Mouse (Mus musculus) CH12F3 (cell line): Measurements from ENCODE around the gene Supv3l1.

Source experiments
- in situ Hi-C: fragments of 300-500 bp; cut with MboI; formaldehyde crosslinking; loops from 2 replicates; pipeline ENCODE4 v1.14.3; 2020; ENCODE audit warnings: low sequenced_read_pairs

Supv3l1 gene

GRCm38 (mm10) chr10:62418831-62419356, 30.6 kb downstream of the Supv3l1 start:
- in situ Hi-C loops, result no loop called here

- in situ Hi-C loops, result no loop called here
Observed at GRCm38 (mm10) chr10:62413606-62413982, 35.9 kb downstream of the Supv3l1 start.

- in situ Hi-C loops, result no loop called here
Observed at GRCm38 (mm10) chr10:62412906-62413605, 36.5 kb downstream of the Supv3l1 start.

GRCm38 (mm10) chr10:62411431-62412410, 37.8 kb downstream of the Supv3l1 start:
- in situ Hi-C loops, result no loop called here

- in situ Hi-C loops, result no loop called here
Observed at GRCm38 (mm10) chr10:62410943-62411342, 38.6 kb downstream of the Supv3l1 start.

GRCm38 (mm10) chr10:62404901-62405300, 44.6 kb downstream of the Supv3l1 start:
- in situ Hi-C loops, result no loop called here

- in situ Hi-C loops, result no loop called here
Observed at GRCm38 (mm10) chr10:62401641-62402111, 47.9 kb downstream of the Supv3l1 start.

- in situ Hi-C loops, result no loop called here
Observed at GRCm38 (mm10) chr10:62383011-62383410, 66.5 kb downstream of the Supv3l1 start.

- in situ Hi-C loops, result no loop called here
Observed at GRCm38 (mm10) chr10:62380936-62381335, 68.6 kb downstream of the Supv3l1 start.

- in situ Hi-C loops, result no loop called here
Observed at GRCm38 (mm10) chr10:62379808-62380207, 69.7 kb downstream of the Supv3l1 start, which contains the start of gene Hk1. Gene Hk1, minus strand, starts transcription at chr10:62379908.
